Mouse (Mus musculus) forebrain, embryonic 12.5 days (tissue): ENCODE results near the gene Chl1. TPM values are rescaled to one million over a fixed set of nuclear protein-coding genes. Genes with fewer than 3 reads are reported as not detected.

Source experiments
- ATAC-seq: fragments of 200-750 bp; cut with Nextera tagmentation; 2 replicates; pipeline ENCODE4 v1.8.0; 2017; ENCODE audit warnings: moderate TSS enrichment; ENCODE audit not compliant: low FRiP score
- H3K27ac ChIP-seq: fragments of 300-500 bp; sonication (generic); 2 replicates; pipeline ENCODE4 v1.5.1; 2016; ENCODE audit warnings: mild to moderate bottlenecking
- H3K27me3 ChIP-seq: fragments of 300-500 bp; sonication (generic); 2 replicates; pipeline ENCODE4 v1.6.1; 2016; ENCODE audit warnings: mild to moderate bottlenecking
- H3K36me3 ChIP-seq: fragments of 300-500 bp; sonication (generic); replicated peaks from 2 replicates; pipeline ENCODE4 v1.6.1; 2016; ENCODE audit warnings: mild to moderate bottlenecking
- H3K4me1 ChIP-seq: fragments of 300-500 bp; sonication (generic); 2 replicates; pipeline ENCODE4 v1.6.1; 2016
- H3K4me2 ChIP-seq: fragments of 300-500 bp; sonication (generic); 2 replicates; pipeline ENCODE4 v1.6.1; 2016; ENCODE audit warnings: mild to moderate bottlenecking, moderate library complexity
- H3K4me3 ChIP-seq: fragments of 300-500 bp; sonication (generic); replicated peaks from 2 replicates; pipeline ENCODE4 v1.5.1; 2016; ENCODE audit warnings: mild to moderate bottlenecking
- H3K9ac ChIP-seq: fragments of 300-500 bp; sonication (generic); 2 replicates; pipeline ENCODE4 v1.6.1; 2016; ENCODE audit warnings: mild to moderate bottlenecking
- H3K9me3 ChIP-seq: fragments of 300-500 bp; sonication (generic); 2 replicates; pipeline ENCODE4 v1.6.1; 2016
- WGBS: fragments of 180-500 bp; shearing (Covaris S2); methylation state at CpG from one replicate; pipeline ENCODE4 v1.1.7; 2016; 5-methylcytosine and 5-hydroxymethylcytosine counted together
- polyA plus RNA-seq: library from polyadenylated mRNA; unstranded; fragments of >200 nt; fragmentation: Nextera tagmentation; extraction: Ambion mirVana; gene quantifications from 2 replicates; pipeline ENCODE4 v1.2.1, GENCODE M21; 2016

Chl1 gene
- 20.4 and 22.9 TPM in 2 replicates for polyA plus RNA-seq

GRCm38 (mm10) chr6:103510392-103511289, at the start of gene Chl1:
Gene Chl1, plus strand, starts transcription at chr6:103510586.
- WGBS: 2% methylated on average over 25 of the region's 25 CpGs
- peaks cover 37% of the 10 kb centered on the region for H3K27me3 ChIP-seq
- ATAC-seq: no peak

GRCm38 (mm10) chr6:103465479-103466080, 44.8 kb upstream of the Chl1 start:
- H3K9ac ChIP-seq: no peak overlapping the region
- 0 out of 2 replicates have a peak, but pooled peaks have one; percentile 60 for ATAC-seq
- no peak overlapping the region for H3K4me2 ChIP-seq
- no peak overlapping the region for H3K4me3 ChIP-seq
- H3K27me3 ChIP-seq: no peaks in the 10 kb centered on the region
- H3K36me3 ChIP-seq: no peaks in the 10 kb centered on the region
- 72% methylated on average over 5 of the region's 5 CpGs for WGBS
- no peak overlapping the region for H3K27ac ChIP-seq
- H3K9me3 ChIP-seq: no peaks in the 10 kb centered on the region
- H3K4me1 ChIP-seq: 0 out of 2 replicates have a peak, but pooled peaks cover 3% of the 10 kb centered on the region

More at GRCm38 (mm10) chr6:103510392-103511289, at the start of gene Chl1:
- Histone ChIP-seq H3K9ac (peak within 1 kb of the TSS; percentile 65), H3K36me3 (no peaks in the 10 kb centered on the region), H3K4me3 (peak within 1 kb of the TSS; percentile 52), H3K4me1 (peaks cover 22% of the 10 kb centered on the region), H3K4me2 (peak within 1 kb of the TSS; percentile 85), H3K9me3 (no peaks in the 10 kb centered on the region), H3K27ac (peak within 1 kb of the TSS; percentile 70; the same call in 1 of the 2 replicates)

GRCm38 (mm10) chr6:103473316-103473715, 37.1 kb upstream of the Chl1 start:
- Histone ChIP-seq H3K9me3 (no peaks in the 10 kb centered on the region), H3K27ac (no peak overlapping the region), H3K4me1 (no peaks in the 10 kb centered on the region), H3K27me3 (no peaks in the 10 kb centered on the region), H3K4me2 (no peak overlapping the region), H3K9ac (no peak overlapping the region), H3K36me3 (no peaks in the 10 kb centered on the region), H3K4me3 (no peak overlapping the region)
- ATAC-seq: no peak
- WGBS: 65% methylated on average over 5 of the region's 5 CpGs

- H3K27ac ChIP-seq: no peak overlapping the region
- 80% methylated on average over 1 of the region's 1 CpGs for WGBS
- no peak overlapping the region for H3K9ac ChIP-seq
- H3K4me2 ChIP-seq: no peak overlapping the region
- H3K27me3 ChIP-seq: no peaks in the 10 kb centered on the region
- H3K36me3 ChIP-seq: no peaks in the 10 kb centered on the region
- H3K4me1 ChIP-seq: no peaks in the 10 kb centered on the region
- no peak for ATAC-seq
- no peak overlapping the region for H3K4me3 ChIP-seq
- H3K9me3 ChIP-seq: no peaks in the 10 kb centered on the region
These were observed 23.2 kb upstream of the Chl1 start for GRCm38 (mm10) chr6:103487199-103487598.

- no peaks in the 10 kb centered on the region for H3K4me1 ChIP-seq
- 72% methylated on average over 4 of the region's 4 CpGs for WGBS
- no peak overlapping the region for H3K27ac ChIP-seq
These were observed 12.0 kb upstream of the Chl1 start for GRCm38 (mm10) chr6:103498404-103498803.

GRCm38 (mm10) chr6:103504065-103504464, 6.3 kb upstream of the Chl1 start:
- 62% methylated on average over 3 of the region's 3 CpGs for WGBS
- ATAC-seq: no peak

More at GRCm38 (mm10) chr6:103498404-103498803, 12.0 kb upstream of the Chl1 start:
- no peak for ATAC-seq
- Histone ChIP-seq H3K9ac (no peak overlapping the region), H3K9me3 (no peaks in the 10 kb centered on the region), H3K4me2 (no peak overlapping the region), H3K36me3 (no peaks in the 10 kb centered on the region), H3K27me3 (no peaks in the 10 kb centered on the region), H3K4me3 (no peak overlapping the region)

GRCm38 (mm10) chr6:103507751-103508575, 2.4 kb upstream of the Chl1 start:
- H3K4me3 ChIP-seq: no peak overlapping the region
- H3K27ac ChIP-seq: no peak overlapping the region
- peaks cover 22% of the 10 kb centered on the region for H3K4me1 ChIP-seq
- H3K4me2 ChIP-seq: no peak overlapping the region
- ATAC-seq: no peak
- no peaks in the 10 kb centered on the region for H3K9me3 ChIP-seq
- H3K9ac ChIP-seq: no peak overlapping the region
- H3K27me3 ChIP-seq: peaks cover 34% of the 10 kb centered on the region
- 67% methylated on average over 3 of the region's 3 CpGs for WGBS
- no peaks in the 10 kb centered on the region for H3K36me3 ChIP-seq

More at GRCm38 (mm10) chr6:103504065-103504464, 6.3 kb upstream of the Chl1 start:
- Histone ChIP-seq H3K4me3 (no peak overlapping the region), H3K9ac (no peak overlapping the region), H3K27me3 (peaks cover 4% of the 10 kb centered on the region; the same call in 1 of the 2 replicates), H3K4me1 (no peaks in the 10 kb centered on the region), H3K36me3 (no peaks in the 10 kb centered on the region), H3K27ac (no peak overlapping the region), H3K9me3 (no peaks in the 10 kb centered on the region), H3K4me2 (no peak overlapping the region)

- peaks cover 22% of the 10 kb centered on the region for H3K4me1 ChIP-seq
- H3K9ac ChIP-seq: no peak overlapping the region
- ATAC-seq: no peak
- H3K27me3 ChIP-seq: peaks cover 37% of the 10 kb centered on the region
- no peak overlapping the region for H3K27ac ChIP-seq
- 79% methylated on average over 4 of the region's 4 CpGs for WGBS
- no peaks in the 10 kb centered on the region for H3K9me3 ChIP-seq
- no peak overlapping the region for H3K4me3 ChIP-seq
- no peaks in the 10 kb centered on the region for H3K36me3 ChIP-seq
- H3K4me2 ChIP-seq: no peak overlapping the region
These were observed 790 bp upstream of the Chl1 start for GRCm38 (mm10) chr6:103509596-103509995.

- Histone ChIP-seq H3K9me3 (no peaks in the 10 kb centered on the region), H3K9ac (peak overlapping the region; percentile 65), H3K4me1 (peaks cover 22% of the 10 kb centered on the region), H3K4me3 (peak overlapping the region; percentile 52), H3K27ac (peak overlapping the region; percentile 70; the same call in 1 of the 2 replicates), H3K27me3 (peaks cover 37% of the 10 kb centered on the region), H3K36me3 (no peaks in the 10 kb centered on the region), H3K4me2 (peak overlapping the region; percentile 85)
- peak; percentile 49 for ATAC-seq
- 3% methylated on average over 18 of the region's 18 CpGs for WGBS
These were observed 1.0 kb downstream of the Chl1 start for GRCm38 (mm10) chr6:103511290-103511971.

GRCm38 (mm10) chr6:103511972-103512565, 1.7 kb downstream of the Chl1 start:
- Histone ChIP-seq H3K4me2 (peak overlapping the region; percentile 85), H3K4me1 (peaks cover 22% of the 10 kb centered on the region), H3K27me3 (peaks cover 37% of the 10 kb centered on the region), H3K27ac (peak overlapping the region; percentile 70; the same call in 1 of the 2 replicates), H3K9ac (peak overlapping the region; percentile 65), H3K36me3 (no peaks in the 10 kb centered on the region), H3K9me3 (no peaks in the 10 kb centered on the region), H3K4me3 (peak overlapping the region; percentile 52)
- ATAC-seq: peak; percentile 76
- WGBS: under 1% methylated on average over 29 of the region's 29 CpGs

GRCm38 (mm10) chr6:103512911-103513321, 2.5 kb downstream of the Chl1 start:
- peaks cover 22% of the 10 kb centered on the region for H3K4me1 ChIP-seq
- no peaks in the 10 kb centered on the region for H3K9me3 ChIP-seq
- no peaks in the 10 kb centered on the region for H3K36me3 ChIP-seq
- no peak overlapping the region for H3K9ac ChIP-seq
- H3K4me2 ChIP-seq: peak overlapping the region; percentile 85
- peak overlapping the region; percentile 15 for H3K4me3 ChIP-seq
- WGBS: 43% methylated on average over 6 of the region's 6 CpGs
- no peak for ATAC-seq
- H3K27ac ChIP-seq: peak overlapping the region; percentile 66; the same call in 1 of the 2 replicates
- H3K27me3 ChIP-seq: peaks cover 41% of the 10 kb centered on the region
